Mouse (Mus musculus): Measurements from ENCODE around the gene Hdac4.
A peak's percentile ranks its signal among the peaks of the same experiment; 100 is the strongest.

Hdac4 gene

DNA sequence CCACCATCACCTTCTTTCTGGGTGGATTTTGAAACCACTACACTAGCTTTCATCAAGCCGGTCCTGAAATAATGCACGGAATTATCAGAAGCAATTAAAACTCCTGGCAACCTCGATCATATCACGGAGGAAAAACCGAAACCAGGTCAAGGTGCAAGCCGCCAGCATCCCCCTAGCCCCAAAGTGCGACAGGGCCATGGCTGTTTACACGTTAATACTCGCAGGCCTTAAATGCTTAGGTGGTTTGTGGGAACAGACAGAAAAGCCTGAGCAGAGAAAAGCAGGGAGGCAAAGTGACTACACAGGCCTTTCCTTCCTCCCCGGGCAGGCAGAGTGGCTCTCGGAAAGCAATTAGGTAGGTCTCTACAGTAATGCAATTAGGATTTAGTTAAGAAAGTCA is 16.4 kb downstream of the Hdac4 start:
- DNase-seq (ENCODE audit: extremely low spot score, low read depth, low spot score) = no peak

DNA sequence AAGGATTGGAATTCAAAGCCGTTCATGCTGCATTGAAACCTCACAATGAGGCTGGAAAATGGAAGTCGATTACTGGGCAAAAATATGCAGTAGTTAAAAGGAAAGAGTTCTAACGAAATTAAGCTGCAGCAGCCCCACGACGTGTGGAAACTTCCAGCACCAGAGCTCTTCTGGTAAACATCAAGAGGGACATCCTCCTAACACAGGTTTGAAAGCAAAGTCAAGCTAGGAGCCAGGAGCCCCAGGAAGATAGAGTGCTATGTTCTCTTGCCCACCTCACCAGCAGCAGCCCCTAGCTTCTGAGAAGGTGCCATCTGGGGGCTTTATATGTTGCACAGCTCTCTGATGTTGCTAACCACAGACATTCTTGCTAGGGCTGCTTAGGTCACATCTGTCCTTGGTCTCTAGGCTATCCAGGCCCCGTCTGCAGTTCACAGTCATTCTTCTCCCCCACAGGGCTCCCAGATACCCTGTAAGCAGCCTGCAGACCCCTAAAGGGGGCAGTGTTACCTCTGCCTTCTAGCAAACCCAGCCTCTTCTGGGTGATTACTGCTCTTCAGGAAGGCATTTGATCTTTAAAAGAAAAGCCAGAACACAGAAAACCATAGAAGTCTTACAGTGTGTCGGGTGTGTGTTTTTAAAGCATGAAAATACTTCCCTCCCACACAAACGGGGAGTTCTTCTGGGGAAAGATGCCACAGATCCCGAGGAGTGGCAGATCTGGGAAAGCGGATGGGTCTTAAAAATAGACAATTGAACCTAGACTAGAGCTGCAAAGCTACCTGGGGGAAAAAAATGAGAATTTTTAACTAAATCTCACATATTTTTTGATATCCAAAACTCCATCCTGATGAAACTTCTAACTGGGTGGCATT is 17.2 kb downstream of the Hdac4 start:
- DNase-seq (ENCODE audit: extremely low spot score, low read depth, low spot score) = peak; percentile 28

DNA sequence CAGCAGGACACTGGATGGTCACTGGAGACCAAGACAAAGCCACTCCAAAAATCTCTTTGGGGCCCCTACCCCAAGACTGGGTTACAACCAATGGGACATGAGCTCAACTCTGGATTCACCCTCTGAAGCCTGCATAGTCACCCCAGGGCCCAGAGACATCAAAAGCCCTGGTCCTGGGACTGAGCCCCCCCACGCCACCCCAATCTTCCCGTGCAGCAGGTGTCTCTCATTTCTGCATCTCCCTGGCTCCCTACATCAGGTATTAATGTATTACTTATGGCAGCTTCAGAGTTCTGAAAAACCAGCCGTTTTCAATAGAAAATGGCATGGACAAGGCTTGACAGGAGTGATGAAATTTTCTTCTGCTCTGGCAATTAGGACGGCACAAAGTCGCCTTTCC is 17.9 kb downstream of the Hdac4 start:
- DNase-seq (ENCODE audit: extremely low spot score, low read depth, low spot score) = no peak

DNA sequence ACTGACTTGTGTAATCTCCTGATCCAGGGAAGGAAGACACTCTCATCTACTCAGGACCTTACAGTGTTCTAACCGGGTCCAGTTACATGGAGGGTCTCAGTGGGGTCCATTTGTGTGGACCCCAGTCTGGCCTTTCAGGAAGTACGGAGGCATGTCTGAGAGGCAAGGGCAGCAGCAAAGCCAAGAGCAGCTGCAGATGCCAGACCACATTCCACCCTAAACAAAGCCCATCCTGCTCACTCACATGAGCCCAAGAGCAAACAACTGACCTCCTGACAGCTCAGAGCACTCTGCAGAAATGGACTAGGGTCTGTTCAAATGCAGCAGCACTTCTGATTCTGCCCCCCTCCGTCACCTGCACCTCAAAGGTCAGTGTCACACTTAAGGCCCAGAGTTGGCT is 18.3 kb downstream of the Hdac4 start:
- no peak for DNase-seq (ENCODE audit: extremely low spot score, low read depth, low spot score)

DNA sequence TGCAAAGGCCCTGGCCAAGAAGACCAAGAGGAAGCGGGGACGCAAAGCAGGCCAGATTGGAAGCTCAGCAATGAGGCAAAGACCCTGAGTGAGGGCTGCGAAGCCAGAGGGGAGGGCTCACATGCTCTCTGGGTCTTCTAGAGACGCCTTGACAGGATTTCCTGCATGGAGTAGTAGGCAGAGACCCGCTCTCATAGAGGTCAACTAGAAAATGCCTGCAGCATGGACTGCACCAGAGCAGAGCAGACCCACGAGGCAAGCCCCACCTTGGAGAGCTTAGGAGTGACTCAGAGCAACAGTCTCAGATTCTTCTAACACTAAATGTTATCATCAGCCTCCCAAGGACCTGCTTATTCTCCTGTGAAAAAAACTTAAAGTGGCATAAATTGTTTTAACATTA is 20.2 kb downstream of the Hdac4 start:
- DNase-seq (ENCODE audit: extremely low spot score, low read depth, low spot score) = no peak

- no peak for DNase-seq (ENCODE audit: extremely low spot score, low read depth, low spot score)
Measured at GRCm38 (mm10) chr1:92174898-92175255, 20.6 kb downstream of the Hdac4 start.

GRCm38 (mm10) chr1:92174251-92174897 is 21.1 kb downstream of the Hdac4 start:
- DNase-seq (ENCODE audit: extremely low spot score, low read depth, low spot score) = no peak

DNA sequence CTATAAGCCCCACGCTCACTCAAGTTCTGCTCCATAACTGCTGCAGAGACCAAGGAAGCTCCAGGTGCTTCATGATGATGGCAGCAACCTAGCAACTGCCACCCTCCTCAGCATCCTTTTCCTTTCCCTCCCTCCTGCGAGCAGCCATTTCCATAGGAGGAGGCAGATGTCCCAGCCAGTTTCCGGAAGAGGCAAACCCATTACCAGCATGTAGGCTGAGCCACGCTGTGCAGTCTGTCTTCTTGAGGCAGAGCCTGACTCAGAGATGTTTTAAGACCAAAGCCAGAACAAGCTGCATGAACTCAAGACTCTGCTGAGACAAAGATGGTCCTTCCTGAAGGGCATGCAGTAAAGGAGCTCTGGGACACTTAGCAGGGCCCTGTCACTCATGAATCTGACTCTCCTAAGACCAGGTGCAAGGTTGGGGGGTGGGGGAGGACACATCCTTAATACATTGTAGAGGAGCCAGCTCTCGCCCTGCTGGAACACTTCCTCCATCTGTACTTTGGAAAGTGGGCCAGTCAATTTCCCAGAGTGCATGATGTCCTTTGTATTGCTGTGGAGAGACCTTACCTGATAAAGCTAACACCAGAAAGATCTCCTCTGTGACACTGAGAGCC is 24.8 kb downstream of the Hdac4 start:
- DNase-seq (ENCODE audit: extremely low spot score, low read depth, low spot score) = no peak

DNA sequence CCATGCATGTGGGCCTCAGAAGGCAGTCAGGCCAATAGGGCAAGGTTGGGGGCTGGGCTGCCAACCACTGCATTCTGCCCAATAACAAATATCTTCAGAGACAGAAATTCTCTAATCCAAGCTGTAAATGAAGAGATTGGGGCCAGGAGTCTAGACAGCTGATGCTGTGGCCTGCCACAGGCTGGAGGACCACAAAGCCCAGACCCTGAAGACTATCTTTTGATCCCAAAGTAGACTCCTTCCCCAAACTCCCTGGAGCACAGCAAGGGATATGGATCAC is 25.8 kb downstream of the Hdac4 start:
- no peak for DNase-seq (ENCODE audit: extremely low spot score, low read depth, low spot score)

- no peak for DNase-seq (ENCODE audit: extremely low spot score, low read depth, low spot score)
Measured at GRCm38 (mm10) chr1:92168900-92169775, 26.4 kb downstream of the Hdac4 start.

- no peak for DNase-seq (ENCODE audit: extremely low spot score, low read depth, low spot score)
Measured at GRCm38 (mm10) chr1:92163932-92164331, 31.6 kb downstream of the Hdac4 start.

DNA sequence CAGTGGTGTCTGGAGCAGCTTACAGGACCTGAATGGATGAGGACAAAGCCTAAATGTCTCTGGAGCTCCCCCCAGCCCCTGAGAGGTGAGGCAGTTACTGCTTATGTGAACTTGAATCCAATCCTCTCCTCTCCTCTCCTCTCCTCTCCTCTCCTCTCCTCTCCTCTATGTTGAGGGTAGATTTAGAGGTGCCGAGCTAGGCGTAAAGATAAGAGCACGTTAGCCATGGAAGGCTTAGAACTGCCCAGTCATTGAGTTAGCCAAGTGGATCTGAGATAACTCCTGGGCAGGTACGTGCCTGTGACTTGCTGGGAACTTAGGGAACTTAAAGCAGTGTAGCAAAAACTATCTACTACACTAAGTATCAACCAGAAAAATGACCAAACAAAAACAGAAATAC is 35.7 kb downstream of the Hdac4 start:
- DNase-seq (ENCODE audit: extremely low spot score, low read depth, low spot score) = no peak

GRCm38 (mm10) chr1:92150201-92150600 is 45.3 kb downstream of the Hdac4 start:
- DNase-seq (ENCODE audit: extremely low spot score, low read depth, low spot score) = no peak

DNA sequence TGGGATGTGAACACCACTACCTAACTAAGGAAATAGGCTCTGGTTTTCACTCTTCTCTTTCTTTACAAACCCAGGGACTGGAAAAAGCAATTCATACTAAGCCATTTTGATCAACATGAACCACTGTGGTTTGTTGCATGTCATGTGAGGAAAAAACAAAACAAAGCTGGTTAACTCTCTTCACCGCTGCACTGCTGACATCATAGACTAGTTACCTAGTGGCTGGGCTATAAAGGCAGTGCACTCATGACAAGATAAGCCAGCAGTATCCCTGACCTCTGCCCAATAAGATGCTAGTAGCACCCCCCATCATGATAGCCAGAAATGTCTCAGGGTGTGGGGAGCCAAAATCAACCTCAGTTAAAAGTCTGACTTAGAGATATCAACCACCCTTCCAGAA is 47.0 kb downstream of the Hdac4 start:
- DNase-seq (ENCODE audit: extremely low spot score, low read depth, low spot score) = no peak

GRCm38 (mm10) chr1:92144868-92145534 is 50.5 kb downstream of the Hdac4 start:
- DNase-seq (ENCODE audit: extremely low spot score, low read depth, low spot score) = no peak

DNA sequence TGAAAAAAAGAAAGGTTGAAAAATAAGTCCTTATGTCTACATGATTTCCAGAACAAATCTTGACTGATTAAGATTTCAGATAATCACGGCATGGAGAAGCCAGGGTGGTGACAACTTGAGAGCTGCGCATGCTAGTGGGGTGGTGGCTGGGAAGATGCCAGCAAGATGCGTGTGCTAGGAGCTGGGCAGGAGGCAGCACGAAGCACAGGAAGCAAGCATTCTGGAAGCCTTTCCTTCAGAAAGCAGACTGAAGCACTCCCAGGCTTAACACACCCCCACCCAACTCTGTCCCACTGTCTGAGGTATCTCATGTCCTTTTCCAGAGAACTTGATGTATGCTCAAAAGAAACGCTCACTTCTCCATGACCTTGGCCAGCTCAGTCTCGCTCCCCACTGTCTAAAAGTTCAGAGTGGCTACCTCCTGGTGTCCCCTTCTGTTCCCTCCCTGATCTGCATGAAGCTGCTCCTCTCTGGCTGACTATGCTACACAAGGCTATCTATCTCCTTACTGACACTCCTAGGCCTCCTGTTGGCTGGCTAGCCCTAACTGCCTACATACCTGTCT is 52.1 kb downstream of the Hdac4 start:
- DNase-seq (ENCODE audit: extremely low spot score, low read depth, low spot score) = no peak

GRCm38 (mm10) chr1:92142793-92143192 is 52.7 kb downstream of the Hdac4 start:
- DNase-seq (ENCODE audit: extremely low spot score, low read depth, low spot score) = no peak

DNA sequence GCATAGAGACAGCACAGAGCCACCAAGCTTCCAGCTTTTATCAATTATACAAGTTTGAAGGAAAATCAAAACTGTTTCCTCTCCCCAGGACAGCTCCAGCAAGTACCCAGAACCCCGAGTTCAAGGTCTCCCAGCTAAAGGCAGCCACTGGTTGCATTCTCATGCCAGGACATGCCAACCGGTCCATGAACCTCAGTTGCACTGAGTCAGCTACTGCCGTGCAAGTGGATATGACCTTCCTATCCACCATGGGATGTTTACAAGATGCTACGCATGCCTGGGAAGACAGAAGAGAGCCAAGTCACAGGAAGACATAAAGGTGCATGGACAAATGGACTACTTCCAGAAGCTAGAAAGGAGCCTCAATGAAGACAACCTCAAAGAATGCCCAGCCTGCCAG is 56.5 kb downstream of the Hdac4 start:
- DNase-seq (ENCODE audit: extremely low spot score, low read depth, low spot score) = no peak

DNA sequence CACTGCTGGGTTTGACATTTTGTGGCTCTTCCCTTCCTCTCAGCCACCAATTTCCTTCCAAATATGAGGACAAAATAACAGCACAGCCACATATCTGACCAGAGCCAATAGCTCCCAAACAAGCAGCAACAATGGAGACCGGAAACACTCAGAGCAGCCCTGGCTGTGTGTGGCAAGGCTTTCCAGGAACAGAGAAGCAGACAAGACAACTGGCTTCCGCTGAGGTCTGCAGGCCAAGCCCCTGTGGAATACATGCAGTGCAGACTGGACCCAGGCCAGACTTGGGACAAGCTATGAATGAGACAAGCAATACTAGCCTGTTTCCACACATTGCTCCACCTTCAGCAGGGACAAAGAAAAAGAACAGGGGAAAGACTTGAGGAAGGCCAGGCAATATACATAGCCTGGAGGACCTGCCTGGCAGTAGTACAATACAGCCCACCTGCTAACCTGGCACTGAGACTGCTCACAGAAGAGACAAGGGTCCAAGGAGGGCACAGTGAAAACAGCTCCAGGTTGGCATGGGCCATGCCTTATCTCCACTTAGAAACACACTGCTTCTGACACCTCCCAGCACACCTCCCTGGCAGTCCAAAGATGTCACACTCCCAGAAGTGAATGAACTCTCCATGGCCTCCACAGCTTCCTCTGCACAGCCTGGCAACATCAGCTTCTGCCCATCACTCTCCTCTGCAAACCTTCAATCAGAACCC is 58.2 kb downstream of the Hdac4 start:
- DNase-seq (ENCODE audit: extremely low spot score, low read depth, low spot score) = no peak

GRCm38 (mm10) chr1:92136362-92136761 is 59.1 kb downstream of the Hdac4 start:
- DNase-seq (ENCODE audit: extremely low spot score, low read depth, low spot score) = no peak

All from hindlimb bud, embryonic 11.5 days (tissue).